Mouse (Mus musculus) hematopoietic multipotent progenitor cell, adult 10-12 weeks (in vitro differentiated cells): Measurements from ENCODE around the gene Elovl4. TPM values are rescaled to one million over a fixed set of nuclear protein-coding genes. Genes with fewer than 3 reads are reported as not detected.

Experiments used
- polyA plus RNA-seq: library from polyadenylated mRNA; stranded (reverse); fragments of >175 nt; gene quantifications from 2 replicates; pipeline ENCODE4 v1.2.3, GENCODE M21; 2012; ENCODE audit warnings: low replicate concordance

Gene Elovl4
- polyA plus RNA-seq = not detected in 2 replicates

DNA sequence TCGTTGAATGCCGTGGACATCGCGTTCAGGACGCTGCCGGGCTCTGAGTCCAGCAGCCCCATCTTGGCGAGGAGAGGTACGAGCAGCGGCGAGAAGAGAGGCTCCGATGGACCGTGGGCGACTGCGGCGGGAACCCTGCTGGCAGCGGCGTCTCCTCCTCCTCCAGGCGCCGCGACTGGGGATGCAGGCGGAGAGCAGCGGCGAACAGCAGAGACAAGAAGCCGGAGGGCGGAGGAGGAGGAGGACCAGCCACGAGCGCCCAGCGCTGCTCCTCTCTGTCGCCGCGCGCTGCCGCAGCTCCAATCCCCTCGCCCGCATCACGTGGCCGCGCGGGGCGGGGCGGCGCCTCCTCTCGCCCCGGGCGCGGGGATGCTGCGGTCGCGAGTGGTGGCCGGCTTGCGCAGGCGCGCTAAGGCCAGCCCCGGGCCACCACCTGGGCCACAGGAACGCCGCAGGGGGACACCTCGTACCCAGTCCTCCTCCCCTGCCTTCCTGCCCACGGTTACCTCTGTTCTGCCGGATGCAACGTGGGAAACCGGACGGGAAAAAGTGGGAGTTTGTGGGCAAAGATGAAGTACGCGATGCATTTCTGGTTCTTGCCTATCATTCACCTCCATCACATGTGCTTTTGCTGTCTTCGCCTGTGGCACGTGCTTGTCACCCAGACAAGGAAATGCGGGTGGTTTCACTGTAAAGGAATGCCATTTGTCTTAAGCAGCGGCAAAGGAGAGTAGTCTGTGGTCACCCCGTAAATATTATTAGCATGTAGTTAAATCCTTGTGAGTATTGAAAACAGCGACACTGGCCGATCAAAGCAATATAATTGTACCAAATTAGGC lies at the start of gene Elovl4:
Elovl4 (minus strand) TSS at position 301 of the 839 bp plus-strand sequence.

DNA sequence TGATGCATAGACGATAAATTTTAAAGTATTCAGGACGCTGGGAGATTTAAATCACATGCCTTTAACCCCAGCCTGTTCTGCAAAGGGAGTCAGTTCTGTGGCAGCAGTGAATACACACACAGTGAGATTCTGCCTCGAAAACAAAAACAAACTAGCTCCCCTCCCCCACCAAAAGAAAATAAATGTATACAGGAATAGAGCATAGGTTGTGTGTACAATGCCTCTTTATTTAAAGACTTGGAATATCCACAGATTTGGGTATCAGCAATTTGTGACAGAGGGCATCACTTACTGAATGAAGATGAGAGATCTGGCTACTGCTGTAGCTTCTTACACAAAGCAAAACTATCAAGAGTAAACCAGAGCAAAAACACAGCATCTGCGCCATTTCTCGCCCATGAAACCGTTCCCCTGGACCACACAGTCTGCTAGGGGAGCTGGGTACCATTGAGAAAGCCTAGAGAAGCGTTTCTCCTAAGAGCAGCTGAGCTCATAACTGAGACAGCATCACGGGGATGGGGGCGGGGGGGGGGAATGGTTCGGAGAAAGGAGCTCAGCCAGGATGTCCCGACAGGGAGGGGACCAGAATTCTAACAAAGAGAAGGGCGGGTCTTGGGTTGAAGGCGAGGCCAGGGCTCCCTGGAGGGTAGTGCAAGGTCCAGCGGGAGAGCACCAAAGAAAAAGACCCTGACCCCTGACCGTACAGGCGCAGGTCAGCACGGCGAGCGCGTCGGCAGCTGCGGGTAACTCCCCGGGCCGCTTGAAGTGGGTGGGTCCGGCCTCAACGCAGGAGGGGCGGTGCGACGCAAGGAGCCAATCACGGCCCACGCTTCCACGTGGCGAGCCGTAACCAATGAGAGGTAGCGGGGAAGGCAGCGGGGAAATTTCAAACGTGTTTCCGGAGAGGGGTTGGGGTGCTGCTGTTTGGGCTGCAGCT lies 28.0 kb upstream of the Elovl4 start, which contains the start of gene Ttk:
Ttk (plus strand) TSS at position 879 of the 937 bp plus-strand sequence.

Other genes starting within 250 kb of the Elovl4 start
- gene Ttk, start 28.4 kb upstream of the Elovl4 start, polyA plus RNA-seq = 0.12 and 0.26 TPM in 2 replicates
- 10.6 and 12.1 TPM in 2 replicates for gene Bckdhb, start 118.9 kb upstream of the Elovl4 start, polyA plus RNA-seq